Mouse (Mus musculus) MEL (cell line): ENCODE measurements around the gene Cdt1.

ENCODE experiments used
- MAX ChIP-seq: IDR thresholded peaks from 2 replicates; pipeline ENCODE4 v1.6.1; 2011; ENCODE audit warnings: low read length, improper control_type of control experiment
- POLR2AphosphoS2 ChIP-seq: IDR thresholded peaks from 2 replicates; pipeline ENCODE4 v1.6.1; 2011; ENCODE audit warnings: low read length, improper control_type of control experiment
- USF2 ChIP-seq, 2 experiments: IDR thresholded peaks; 2 replicates each; pipeline ENCODE4 v1.6.1; 2011 to 2012; ENCODE audit warnings: improper control_type of control experiment in 2 of 2, low read length in 2 of 2, borderline replicate concordance in 1 of 2, inconsistent platforms in 1 of 2, low read depth in 1 of 2, mild to moderate bottlenecking in 1 of 2; ENCODE audit not compliant: insufficient read depth in 1 of 2

- TF ChIP-seq USF2 (IDR thresholded peaks at IDR 0.05; ENCODE audit: borderline replicate concordance in 1 of 2, insufficient read depth in 1 of 2, low read depth in 1 of 2, low read length in 2 of 2) (no peak), MAX (no peak), POLR2AphosphoS2 (no peak)
Measured at GRCm38 (mm10) chr8:122586749-122587148, 18.9 kb downstream of the Cdt1 start.
